Mouse (Mus musculus): Measurements from ENCODE around the gene Adamts14.

Adamts14 gene

GRCm38 (mm10) chr10:61226784-61227396 is 46.3 kb downstream of the Adamts14 start:
- no peak for DNase-seq

GRCm38 (mm10) chr10:61225694-61226093 is 47.5 kb downstream of the Adamts14 start:
- no peak for DNase-seq

- DNase-seq = no peak
These were observed 53.9 kb downstream of the Adamts14 start for GRCm38 (mm10) chr10:61219318-61219717.

GRCm38 (mm10) chr10:61216163-61216562 is 57.1 kb downstream of the Adamts14 start:
- no peak for DNase-seq

- DNase-seq = no peak
These were observed 57.6 kb downstream of the Adamts14 start for GRCm38 (mm10) chr10:61215658-61216057.

GRCm38 (mm10) chr10:61212817-61213216 is 60.4 kb downstream of the Adamts14 start:
- no peak for DNase-seq

- peak; percentile 52 for DNase-seq
These were observed 61.5 kb downstream of the Adamts14 start for GRCm38 (mm10) chr10:61211743-61212142.

GRCm38 (mm10) chr10:61211105-61211504 is 62.1 kb downstream of the Adamts14 start:
- no peak for DNase-seq

- DNase-seq = no peak
These were observed 65.0 kb downstream of the Adamts14 start for GRCm38 (mm10) chr10:61208114-61208684.

- DNase-seq = no peak
These were observed 69.3 kb downstream of the Adamts14 start for GRCm38 (mm10) chr10:61203930-61204329.

- DNase-seq = no peak
These were observed 71.5 kb downstream of the Adamts14 start for GRCm38 (mm10) chr10:61201596-61202318.

GRCm38 (mm10) chr10:61200998-61201397 is 72.2 kb downstream of the Adamts14 start:
- DNase-seq = no peak

GRCm38 (mm10) chr10:61200232-61200820 is 72.9 kb downstream of the Adamts14 start:
- DNase-seq = no peak

- peak; percentile 74 for DNase-seq
These were observed 73.5 kb downstream of the Adamts14 start for GRCm38 (mm10) chr10:61199566-61200213.

GRCm38 (mm10) chr10:61195718-61196291 is 77.4 kb downstream of the Adamts14 start:
- no peak for DNase-seq

GRCm38 (mm10) chr10:61195216-61195615 is 78.0 kb downstream of the Adamts14 start:
- no peak for DNase-seq

- no peak for DNase-seq
These were observed 78.6 kb downstream of the Adamts14 start for GRCm38 (mm10) chr10:61194611-61195010.

- DNase-seq = no peak
These were observed 85.2 kb downstream of the Adamts14 start for GRCm38 (mm10) chr10:61188010-61188409.

GRCm38 (mm10) chr10:61187001-61187400 is 86.2 kb downstream of the Adamts14 start:
- DNase-seq = no peak

- DNase-seq = no peak
These were observed 93.3 kb downstream of the Adamts14 start for GRCm38 (mm10) chr10:61179927-61180326.

GRCm38 (mm10) chr10:61178687-61179086 is 94.6 kb downstream of the Adamts14 start:
- no peak for DNase-seq

- DNase-seq = no peak
These were observed 95.5 kb downstream of the Adamts14 start for GRCm38 (mm10) chr10:61177751-61178150.
